ENCODE assay signal across 10 mouse cellular contexts in the genomic region with DNA sequence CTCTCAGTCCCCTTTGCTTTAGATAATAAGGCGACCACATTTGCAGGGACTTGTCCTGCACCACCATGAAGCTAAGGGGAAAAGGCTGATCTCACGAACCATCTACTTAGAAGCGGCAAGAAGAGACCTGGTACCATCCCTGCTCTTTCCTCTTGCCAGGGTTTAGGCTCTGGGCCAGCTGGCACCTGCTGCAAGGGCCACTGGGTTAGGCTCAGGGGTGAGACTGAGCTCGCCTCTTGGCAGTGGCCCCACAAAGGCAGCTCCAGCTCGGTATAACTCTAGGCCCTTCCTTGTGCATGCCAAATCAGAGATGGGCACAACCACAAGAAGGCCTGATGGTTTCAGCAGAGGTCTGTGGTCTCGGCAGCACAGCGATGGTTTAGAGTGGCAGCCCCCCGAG.
DNase-seq lines count a peak whose midpoint lies in the region; ATAC-seq and TF ChIP-seq lines count a peak whose summit lies in the region.
"Had no signal": no experiment of that assay in that cellular context is flagged by ENCODE, and none has a peak within 500 bp of the region (broad histone marks: within the 10 kb centered on the region; RNA-seq: fewer than 3 reads in every experiment).

No protein-coding gene starts in this region.

- 42% methylated on average over 8 of the region's 8 CpGs for WGBS in heart, postnatal 0 days
- WGBS in midbrain, embryonic 15.5 days, result 81% methylated on average over 8 of the region's 8 CpGs

- ATAC-seq in heart, postnatal 0 days (ENCODE audit: insufficient read depth, low read depth), result no peak
- no peak for ATAC-seq in midbrain, embryonic 15.5 days (replicated peaks)

- no peak overlapping the region for H3K4me3 ChIP-seq in heart, postnatal 0 days (ENCODE audit: low read depth, low read length)
- H3K4me3 ChIP-seq in midbrain, embryonic 15.5 days, result no peak overlapping the region
- H3K4me3 ChIP-seq: embryonic facial prominence, embryonic 12.5 days had no signal

- no peaks in the 10 kb centered on the region for H3K9me3 ChIP-seq in heart, postnatal 0 days (replicated peaks; ENCODE audit: control insufficient read depth, low read length)
- no peaks in the 10 kb centered on the region for H3K9me3 ChIP-seq in midbrain, embryonic 15.5 days
- H3K9me3 ChIP-seq: embryonic facial prominence, embryonic 12.5 days had no signal

- H3K27ac ChIP-seq in heart, postnatal 0 days (ENCODE audit: low read depth), result peak overlapping the region; percentile 78
- no peak overlapping the region for H3K27ac ChIP-seq in midbrain, embryonic 15.5 days
- H3K27ac ChIP-seq: embryonic facial prominence, embryonic 12.5 days had no signal

- no peaks in the 10 kb centered on the region for H3K27me3 ChIP-seq in heart, postnatal 0 days (ENCODE audit: control insufficient read depth, insufficient read depth, low read length)
- no peaks in the 10 kb centered on the region for H3K27me3 ChIP-seq in midbrain, embryonic 15.5 days (replicated peaks)
- H3K27me3 ChIP-seq: embryonic facial prominence, embryonic 12.5 days had no signal

- no peaks in the 10 kb centered on the region for H3K36me3 ChIP-seq in heart, postnatal 0 days (replicated peaks; ENCODE audit: control insufficient read depth, insufficient read depth, low read length)
- no peaks in the 10 kb centered on the region for H3K36me3 ChIP-seq in midbrain, embryonic 15.5 days (replicated peaks)

- no peak for TF ChIP-seq CTCF in heart, postnatal 0 days (IDR thresholded peaks at IDR 0.05; ENCODE audit: low read depth)

- peaks cover 70% of the 10 kb centered on the region for H3K4me1 ChIP-seq in heart, postnatal 0 days (ENCODE audit: control insufficient read depth, insufficient read depth)
- peaks cover 8% of the 10 kb centered on the region for H3K4me1 ChIP-seq in midbrain, embryonic 15.5 days

- 0 out of 2 replicates have a peak, but pooled peaks have one; percentile 25 for TF ChIP-seq EP300 in heart, postnatal 0 days (IDR thresholded peaks at IDR 0.05; ENCODE audit: low read depth)

- no peak overlapping the region for H3K4me2 ChIP-seq in heart, postnatal 0 days (ENCODE audit: low read depth, low read length)
- no peak overlapping the region for H3K4me2 ChIP-seq in midbrain, embryonic 15.5 days
- H3K4me2 ChIP-seq: embryonic facial prominence, embryonic 12.5 days had no signal

- peak; percentile 38 for DNase-seq in urinary bladder, adult 2 months (ENCODE audit: low spot score)
- no peak for DNase-seq in urinary bladder, postnatal 10 days (ENCODE audit: low spot score)
- peak; percentile 79 to 84 for DNase-seq in cerebellum, postnatal 14 days
- DNase-seq in heart, postnatal 0 days (ENCODE audit: low spot score), result no peak
- DNase-seq in urinary bladder, postnatal 25 days (ENCODE audit: low spot score), result peak; percentile 20
- DNase-seq in layer of hippocampus, adult 8-10 months (ENCODE audit: low spot score in 2 of 2), result no peak
- DNase-seq in left cerebral cortex, adult 18-20 months (ENCODE audit: low spot score in 2 of 2), result no peak
- DNase-seq: layer of hippocampus, adult 9-11 months had no signal

- H3K9ac ChIP-seq in heart, postnatal 0 days (replicated peaks; ENCODE audit: low read depth, low read length), result no peak overlapping the region
- H3K9ac ChIP-seq in midbrain, embryonic 15.5 days, result no peak overlapping the region
- H3K9ac ChIP-seq: embryonic facial prominence, embryonic 12.5 days had no signal

Comparison
In these comparisons a context has a peak if more than half of its experiments do, and no peak if none do; other contexts are left out.
1. DNase-seq: peak in urinary bladder, adult 2 months (single experiment), cerebellum, postnatal 14 days (2 of 2) and urinary bladder, postnatal 25 days (single experiment); none in urinary bladder, postnatal 10 days (single experiment), heart, postnatal 0 days (single experiment), layer of hippocampus, adult 8-10 months (0 of 2) and left cerebral cortex, adult 18-20 months (0 of 2).